Mouse (Mus musculus) midbrain, embryonic 13.5 days (tissue): Measurements from ENCODE around the gene Fggy. TPM values are rescaled to one million over a fixed set of nuclear protein-coding genes. Genes with fewer than 3 reads are reported as not detected.

Experiments used
- ATAC-seq: fragments of 200-750 bp; cut with Nextera tagmentation; 2 replicates; pipeline ENCODE4 v1.8.0; 2017; ENCODE audit warnings: mild to moderate bottlenecking, moderate TSS enrichment, moderate library complexity
- H3K27ac ChIP-seq: fragments of 300-500 bp; sonication (generic); 2 replicates; pipeline ENCODE4 v1.5.1; 2015; ENCODE audit warnings: inconsistent platforms, mild to moderate bottlenecking, moderate library complexity
- H3K27me3 ChIP-seq: fragments of 300-500 bp; sonication (generic); 2 replicates; pipeline ENCODE4 v1.6.1; 2015; ENCODE audit warnings: mild to moderate bottlenecking, inconsistent platforms
- H3K36me3 ChIP-seq: fragments of 300-500 bp; sonication (generic); 2 replicates; pipeline ENCODE4 v1.6.1; 2015; ENCODE audit warnings: mild to moderate bottlenecking, inconsistent platforms
- H3K4me1 ChIP-seq: fragments of 300-500 bp; sonication (generic); replicated peaks from 2 replicates; pipeline ENCODE4 v1.6.1; 2015; ENCODE audit warnings: inconsistent platforms
- H3K4me2 ChIP-seq: fragments of 300-500 bp; sonication (generic); replicated peaks from 2 replicates; pipeline ENCODE4 v1.6.1; 2015; ENCODE audit warnings: moderate library complexity, mild to moderate bottlenecking, inconsistent platforms
- H3K4me3 ChIP-seq: fragments of 300-500 bp; sonication (generic); replicated peaks from 2 replicates; pipeline ENCODE4 v1.5.1; 2015; ENCODE audit warnings: mild to moderate bottlenecking, inconsistent platforms
- H3K9ac ChIP-seq: fragments of 300-500 bp; sonication (generic); replicated peaks from 2 replicates; pipeline ENCODE4 v1.6.1; 2015; ENCODE audit warnings: mild to moderate bottlenecking, inconsistent platforms
- H3K9me3 ChIP-seq: fragments of 300-500 bp; sonication (generic); 2 replicates; pipeline ENCODE4 v1.6.1; 2016; ENCODE audit warnings: mild to moderate bottlenecking, inconsistent platforms
- WGBS: fragments of 180-500 bp; shearing (Covaris S2); methylation state at CpG from one replicate; pipeline ENCODE4 v1.1.7; 2015; 5-methylcytosine and 5-hydroxymethylcytosine counted together
- polyA plus RNA-seq: library from polyadenylated mRNA; unstranded; fragments of >200 nt; fragmentation: Nextera tagmentation; extraction: Ambion mirVana; gene quantifications from 2 replicates; pipeline ENCODE4 v1.2.1, GENCODE M21; 2015

Fggy gene
- polyA plus RNA-seq, 1 experiment from 2014 or later = 7.5 TPM

DNA sequence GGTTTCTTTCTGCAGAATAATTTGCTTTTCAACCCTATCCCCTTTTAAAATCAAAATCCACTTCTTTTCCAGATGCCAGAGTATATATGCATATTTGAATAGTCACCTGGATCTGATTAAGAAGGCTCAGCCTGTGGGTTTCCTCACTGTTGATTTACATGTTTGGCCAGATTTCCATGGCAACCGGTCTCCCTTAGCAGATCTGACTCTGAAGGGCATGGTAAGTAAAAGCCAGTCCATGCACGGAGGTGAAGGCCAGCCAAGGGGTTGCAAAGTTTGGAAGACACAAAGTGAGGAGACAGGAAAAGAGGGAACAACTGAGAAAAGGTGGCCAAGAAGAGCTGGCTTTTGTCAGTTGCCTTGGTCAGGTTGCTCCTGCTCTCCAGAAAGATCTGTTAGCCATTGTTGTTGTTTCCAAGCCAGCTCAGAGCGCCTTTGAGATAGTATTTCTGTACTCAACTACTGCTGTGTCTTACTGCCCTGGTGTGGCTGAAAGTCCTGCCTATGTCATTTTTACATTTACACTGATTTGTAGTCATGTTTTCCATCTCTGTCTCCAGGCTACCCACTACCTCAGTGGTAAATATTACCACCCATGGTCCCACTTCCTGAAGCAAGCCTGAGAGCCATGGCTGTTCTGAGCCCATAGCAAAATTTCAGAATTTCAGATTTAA lies 264.7 kb downstream of the Fggy start:
- no peak overlapping the region for H3K4me3 ChIP-seq
- H3K4me2 ChIP-seq = no peak overlapping the region
- peaks cover 8% of the 10 kb centered on the region; the same call in 1 of the 2 replicates for H3K4me1 ChIP-seq
- 62% methylated on average over 3 of the region's 3 CpGs for WGBS
- ATAC-seq = no peak
- no peaks in the 10 kb centered on the region for H3K36me3 ChIP-seq
- no peak overlapping the region for H3K27ac ChIP-seq
- no peaks in the 10 kb centered on the region for H3K27me3 ChIP-seq
- H3K9ac ChIP-seq = no peak overlapping the region
- H3K9me3 ChIP-seq = no peaks in the 10 kb centered on the region

DNA sequence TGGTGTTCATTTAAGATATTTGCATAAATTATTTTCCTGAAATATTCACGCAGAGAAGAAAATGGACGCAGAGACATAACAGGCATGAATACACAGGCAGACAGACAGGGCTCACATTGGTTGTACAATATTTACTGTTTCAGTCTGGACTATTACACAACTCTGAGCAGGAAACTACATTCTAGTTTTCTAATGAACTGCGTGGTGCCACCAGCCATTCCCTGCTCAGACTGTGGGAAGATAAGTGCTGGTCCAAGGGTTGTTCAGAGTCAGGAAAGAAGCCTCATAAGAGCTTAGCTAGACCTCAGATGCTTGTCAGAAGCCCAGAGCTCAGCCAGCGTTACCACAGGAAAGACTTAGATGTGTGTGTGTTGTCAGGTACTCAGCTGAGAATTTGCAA lies 270.9 kb downstream of the Fggy start:
- H3K4me1 ChIP-seq = no peaks in the 10 kb centered on the region; the same call in 1 of the 2 replicates
- no peaks in the 10 kb centered on the region for H3K27me3 ChIP-seq
- no peak overlapping the region for H3K4me2 ChIP-seq
- H3K9me3 ChIP-seq = no peaks in the 10 kb centered on the region
- no peak overlapping the region for H3K9ac ChIP-seq
- ATAC-seq = no peak
- no peaks in the 10 kb centered on the region for H3K36me3 ChIP-seq
- 95% methylated on average over 4 of the region's 4 CpGs for whole genome bisulfite sequencing
- H3K4me3 ChIP-seq = no peak overlapping the region
- no peak overlapping the region for H3K27ac ChIP-seq

GRCm38 (mm10) chr4:95830320-95830719 lies 273.0 kb downstream of the Fggy start:
- no peak for ATAC-seq
- no peak overlapping the region for H3K27ac ChIP-seq
- no peak overlapping the region for H3K4me2 ChIP-seq
- H3K4me1 ChIP-seq = no peaks in the 10 kb centered on the region; the same call in 1 of the 2 replicates
- H3K36me3 ChIP-seq = no peaks in the 10 kb centered on the region
- no peaks in the 10 kb centered on the region for H3K27me3 ChIP-seq
- H3K9ac ChIP-seq = no peak overlapping the region
- no peaks in the 10 kb centered on the region for H3K9me3 ChIP-seq
- no peak overlapping the region for H3K4me3 ChIP-seq
- WGBS = 38% methylated on average over 2 of the region's 2 CpGs

GRCm38 (mm10) chr4:95839860-95840259 lies 282.6 kb downstream of the Fggy start:
- Histone ChIP-seq H3K27ac (no peak overlapping the region), H3K4me3 (no peak overlapping the region)
- no peak for ATAC-seq

DNA sequence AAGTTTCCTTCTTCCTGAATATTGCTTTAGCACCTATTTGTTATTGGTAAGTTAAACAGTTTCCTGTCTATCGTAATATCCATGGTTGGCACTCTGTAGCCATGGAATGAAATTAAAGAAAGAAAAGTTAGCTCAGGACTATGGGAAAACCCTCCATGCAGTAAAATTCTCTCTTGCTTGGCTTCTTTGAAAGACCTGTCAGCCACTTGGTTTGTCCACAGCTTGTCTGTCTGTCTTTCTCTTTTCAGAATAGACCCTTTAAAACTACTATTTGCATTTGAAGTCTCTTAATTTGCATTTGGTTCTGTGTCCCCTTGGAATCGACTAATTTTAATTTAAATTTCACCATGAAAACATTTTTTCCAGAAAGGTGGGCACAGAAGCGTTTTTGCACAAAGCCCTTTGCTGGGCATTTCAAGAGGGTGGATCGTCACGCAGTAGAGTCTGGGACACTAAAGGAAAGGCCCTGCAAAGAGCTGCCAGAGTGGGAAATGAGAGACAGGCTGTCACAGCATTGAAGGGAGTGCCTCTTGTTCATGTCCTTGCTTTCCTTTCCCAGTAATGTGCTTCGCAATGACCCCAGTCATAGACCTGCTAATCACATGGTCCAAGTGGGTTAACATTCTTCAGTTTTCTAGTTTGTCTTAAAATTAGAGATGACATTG lies 283.2 kb downstream of the Fggy start:
- no peak for ATAC-seq

More at GRCm38 (mm10) chr4:95839860-95840259, 282.6 kb downstream of the Fggy start:
- 29% methylated on average over 1 of the region's 1 CpGs for WGBS
- Histone ChIP-seq H3K4me1 (peaks cover 4% of the 10 kb centered on the region; the same call in 1 of the 2 replicates), H3K9me3 (no peaks in the 10 kb centered on the region), H3K9ac (no peak overlapping the region), H3K36me3 (no peaks in the 10 kb centered on the region), H3K27me3 (no peaks in the 10 kb centered on the region), H3K4me2 (no peak overlapping the region)

DNA sequence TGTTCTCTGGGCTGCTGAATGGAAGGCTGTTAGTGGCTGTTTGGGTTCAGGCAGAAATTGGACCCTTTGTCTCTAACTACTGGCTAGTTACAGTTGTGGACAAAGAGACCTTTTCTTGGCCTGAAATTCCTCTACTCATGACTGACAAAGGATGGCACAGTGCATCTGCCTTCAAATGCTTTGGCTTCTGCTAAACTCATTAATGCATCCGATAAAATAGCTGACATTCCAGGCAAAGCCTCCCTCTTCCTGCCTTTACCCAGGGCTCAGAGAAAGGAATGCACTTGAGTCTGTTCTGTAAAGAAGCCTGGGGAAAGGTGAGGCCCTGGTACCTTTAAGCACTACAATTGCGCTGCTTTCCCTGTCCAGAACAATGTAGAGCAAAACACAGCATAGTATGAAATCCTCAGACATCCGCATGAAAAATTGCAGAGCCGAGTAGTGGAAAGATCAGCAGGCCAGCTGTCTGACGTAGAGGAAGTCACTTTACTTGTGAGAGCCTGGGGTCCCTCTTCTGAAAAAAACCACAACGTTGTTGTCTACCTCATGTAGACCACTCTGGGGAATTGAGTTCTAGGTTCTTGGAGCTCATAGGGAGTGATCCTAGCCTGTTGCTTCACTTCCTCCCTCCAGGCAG lies 288.8 kb downstream of the Fggy start:
- WGBS = 54% methylated on average over 6 of the region's 6 CpGs
- no peak overlapping the region for H3K27ac ChIP-seq

More for the DNA sequence above, 283.2 kb downstream of the Fggy start:
- Histone ChIP-seq H3K9me3 (no peaks in the 10 kb centered on the region), H3K4me1 (peaks cover 4% of the 10 kb centered on the region; the same call in 1 of the 2 replicates), H3K4me2 (no peak overlapping the region), H3K27ac (no peak overlapping the region), H3K27me3 (no peaks in the 10 kb centered on the region), H3K36me3 (no peaks in the 10 kb centered on the region), H3K4me3 (no peak overlapping the region), H3K9ac (no peak overlapping the region)
- WGBS = 39% methylated on average over 6 of the region's 6 CpGs

DNA sequence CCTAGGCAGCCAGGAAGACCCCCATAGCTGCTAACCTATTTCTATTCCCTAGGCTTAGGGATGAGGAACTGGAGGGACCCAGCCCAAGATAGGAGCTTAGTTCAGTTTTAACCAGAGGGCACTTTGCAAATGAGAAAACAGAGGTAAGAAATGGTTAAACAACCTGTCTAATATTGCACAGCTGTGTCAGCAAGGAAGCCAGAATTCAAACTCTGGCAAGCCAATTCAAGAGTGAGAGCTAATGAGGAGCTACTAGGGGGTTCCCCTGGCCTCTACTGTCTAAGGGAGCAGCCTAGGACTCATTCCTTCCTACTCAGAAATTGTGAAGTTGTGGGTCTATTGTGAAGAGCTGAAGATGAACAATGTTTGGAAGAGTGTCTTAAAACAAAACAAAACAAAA lies 289.9 kb downstream of the Fggy start:
- Histone ChIP-seq H3K4me2 (no peak overlapping the region), H3K36me3 (no peaks in the 10 kb centered on the region), H3K4me3 (no peak overlapping the region), H3K9me3 (no peaks in the 10 kb centered on the region), H3K4me1 (peaks cover 9% of the 10 kb centered on the region), H3K9ac (no peak overlapping the region), H3K27ac (no peak overlapping the region), H3K27me3 (no peaks in the 10 kb centered on the region)
- no peak for ATAC-seq

More for the DNA sequence above, 288.8 kb downstream of the Fggy start:
- Histone ChIP-seq H3K4me3 (no peak overlapping the region), H3K27me3 (no peaks in the 10 kb centered on the region), H3K36me3 (no peaks in the 10 kb centered on the region), H3K9me3 (no peaks in the 10 kb centered on the region), H3K4me2 (no peak overlapping the region), H3K4me1 (peaks cover 9% of the 10 kb centered on the region), H3K9ac (no peak overlapping the region)
- ATAC-seq = no peak

DNA sequence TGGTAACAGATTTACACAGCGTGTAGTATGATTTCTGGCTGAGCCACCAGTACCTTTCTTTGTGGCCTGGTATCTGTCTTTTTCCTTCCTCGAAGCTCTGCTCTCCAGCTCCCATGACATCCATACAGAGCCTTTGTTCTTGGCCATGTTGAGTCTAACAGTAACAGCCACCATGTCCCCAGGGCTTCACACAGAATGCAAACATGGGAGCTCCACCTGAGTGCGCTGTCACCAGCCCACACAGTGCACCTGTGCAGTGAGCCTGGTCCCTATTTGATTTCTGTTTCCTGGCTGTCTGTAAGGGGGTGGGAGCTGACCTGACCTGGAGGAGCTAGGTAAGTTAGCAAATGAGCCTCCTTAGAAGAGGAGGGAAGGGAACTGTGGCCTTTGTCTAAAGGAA lies 290.4 kb downstream of the Fggy start:
- 89% methylated on average over 3 of the region's 3 CpGs for WGBS

DNA sequence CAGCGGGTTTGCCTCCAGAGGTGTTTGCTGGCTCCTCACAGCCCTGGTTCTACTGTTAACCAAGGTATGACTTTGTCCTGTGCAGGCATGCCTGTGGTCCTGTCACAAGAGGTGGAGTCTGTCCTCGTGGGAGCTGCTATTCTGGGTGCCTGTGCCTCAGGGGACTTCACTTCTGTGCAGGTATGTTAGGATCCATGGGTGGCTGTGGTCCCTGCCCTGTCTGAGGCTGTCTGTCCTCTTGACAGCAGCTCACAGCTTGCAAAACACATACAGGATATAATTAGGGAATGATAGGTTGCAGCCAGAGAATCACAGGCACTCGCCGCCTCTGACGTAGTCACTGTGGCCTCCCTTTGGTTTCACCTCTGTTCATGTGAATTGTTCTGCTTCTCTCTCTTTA lies 292.2 kb downstream of the Fggy start:
- Histone ChIP-seq H3K9me3 (no peaks in the 10 kb centered on the region), H3K4me3 (no peak overlapping the region), H3K9ac (no peak overlapping the region), H3K27me3 (no peaks in the 10 kb centered on the region), H3K36me3 (no peaks in the 10 kb centered on the region), H3K4me2 (no peak overlapping the region), H3K4me1 (peaks cover 9% of the 10 kb centered on the region), H3K27ac (no peak overlapping the region)
- ATAC-seq = no peak
- WGBS = 90% methylated on average over 5 of the region's 5 CpGs

More for the DNA sequence above, 290.4 kb downstream of the Fggy start:
- H3K36me3 ChIP-seq = no peaks in the 10 kb centered on the region
- H3K9me3 ChIP-seq = no peaks in the 10 kb centered on the region
- no peak overlapping the region for H3K9ac ChIP-seq
- H3K4me3 ChIP-seq = no peak overlapping the region
- no peak for ATAC-seq
- peaks cover 9% of the 10 kb centered on the region for H3K4me1 ChIP-seq
- no peaks in the 10 kb centered on the region for H3K27me3 ChIP-seq
- H3K27ac ChIP-seq = no peak overlapping the region
- H3K4me2 ChIP-seq = no peak overlapping the region

DNA sequence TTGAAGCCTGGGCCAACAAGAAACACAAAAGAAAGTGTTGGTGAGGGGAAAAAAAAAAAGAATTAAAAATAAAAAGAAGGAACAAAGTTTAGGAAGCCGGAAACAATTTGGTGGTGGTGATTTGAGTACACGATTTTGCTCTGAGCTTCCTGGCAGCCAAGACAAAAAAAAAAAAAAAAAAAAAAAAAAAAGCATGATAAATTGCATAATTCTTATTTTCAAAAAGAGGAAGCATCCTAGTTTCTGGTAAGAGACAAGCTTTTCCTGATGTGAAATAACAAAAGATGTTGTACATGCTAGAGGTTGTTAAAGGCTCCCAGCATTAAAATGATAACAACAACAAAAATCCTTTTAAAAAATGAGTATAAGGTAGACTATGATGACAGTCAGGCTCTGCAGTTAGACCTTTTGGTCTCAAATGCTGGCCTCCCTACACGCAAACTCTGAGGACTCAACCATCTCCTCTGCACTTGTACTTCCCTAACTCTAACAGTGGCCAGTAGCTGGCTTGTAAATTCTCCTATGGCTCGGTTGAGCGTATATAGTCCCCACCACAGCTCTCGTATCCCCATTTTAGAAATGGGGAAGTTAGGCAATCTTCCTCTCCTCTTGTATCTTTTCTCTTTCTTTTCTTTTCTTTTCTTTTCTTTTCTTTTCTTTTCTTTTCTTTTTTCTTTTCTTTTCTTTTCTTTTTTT lies 292.9 kb downstream of the Fggy start:
- peaks cover 9% of the 10 kb centered on the region for H3K4me1 ChIP-seq
- no peak overlapping the region for H3K9ac ChIP-seq
- no peaks in the 10 kb centered on the region for H3K36me3 ChIP-seq
- no peaks in the 10 kb centered on the region for H3K27me3 ChIP-seq
- H3K9me3 ChIP-seq = no peaks in the 10 kb centered on the region
- H3K27ac ChIP-seq = no peak overlapping the region
- H3K4me3 ChIP-seq = no peak overlapping the region
- ATAC-seq = no peak
- 94% methylated on average over 6 of the region's 6 CpGs for WGBS
- H3K4me2 ChIP-seq = no peak overlapping the region

- H3K27ac ChIP-seq = no peak overlapping the region
- H3K4me3 ChIP-seq = no peak overlapping the region
- no peaks in the 10 kb centered on the region for H3K36me3 ChIP-seq
- no peak overlapping the region for H3K9ac ChIP-seq
- H3K9me3 ChIP-seq = no peaks in the 10 kb centered on the region
- H3K4me1 ChIP-seq = no peaks in the 10 kb centered on the region
- WGBS = 95% methylated on average over 2 of the region's 2 CpGs
- ATAC-seq = no peak
- H3K27me3 ChIP-seq = no peaks in the 10 kb centered on the region
- H3K4me2 ChIP-seq = no peak overlapping the region
Measured at GRCm38 (mm10) chr4:95852257-95852656, 294.9 kb downstream of the Fggy start.

DNA sequence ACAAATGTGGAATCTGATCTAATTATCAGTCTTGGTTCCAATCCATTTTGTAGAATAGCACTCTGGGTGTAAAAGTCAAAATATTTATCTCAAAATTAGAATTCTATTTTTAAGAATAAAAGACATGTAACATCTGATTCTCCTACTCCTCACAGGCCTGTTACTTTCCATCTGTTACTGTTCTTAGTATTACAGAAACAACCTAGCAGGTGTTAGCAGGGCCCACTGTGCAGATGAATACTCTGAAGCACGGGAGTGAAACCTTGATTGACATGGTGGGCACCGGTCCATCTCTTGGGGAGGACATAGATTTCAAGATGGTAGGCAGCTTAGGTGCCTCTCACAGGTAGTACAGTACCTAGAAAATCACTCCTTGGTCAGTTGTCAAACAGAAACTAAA lies 298.7 kb downstream of the Fggy start:
- WGBS = 80% methylated on average over 2 of the region's 2 CpGs
- no peak overlapping the region for H3K4me2 ChIP-seq
- ATAC-seq = no peak
- H3K9ac ChIP-seq = no peak overlapping the region
- no peaks in the 10 kb centered on the region for H3K4me1 ChIP-seq
- no peak overlapping the region for H3K4me3 ChIP-seq
- H3K9me3 ChIP-seq = no peaks in the 10 kb centered on the region
- no peak overlapping the region for H3K27ac ChIP-seq
- H3K36me3 ChIP-seq = no peaks in the 10 kb centered on the region
- H3K27me3 ChIP-seq = no peaks in the 10 kb centered on the region
